Mouse (Mus musculus): Measurements from ENCODE around the gene Trmt2b. TPM values are rescaled to one million over a fixed set of nuclear protein-coding genes. Genes with fewer than 3 reads are reported as not detected.

The Trmt2b gene
- 12.0 and 12.3 TPM in 2 replicates for polyA plus RNA-seq (2015; fragmentation: Nextera tagmentation; extraction: Ambion mirVana)

DNA sequence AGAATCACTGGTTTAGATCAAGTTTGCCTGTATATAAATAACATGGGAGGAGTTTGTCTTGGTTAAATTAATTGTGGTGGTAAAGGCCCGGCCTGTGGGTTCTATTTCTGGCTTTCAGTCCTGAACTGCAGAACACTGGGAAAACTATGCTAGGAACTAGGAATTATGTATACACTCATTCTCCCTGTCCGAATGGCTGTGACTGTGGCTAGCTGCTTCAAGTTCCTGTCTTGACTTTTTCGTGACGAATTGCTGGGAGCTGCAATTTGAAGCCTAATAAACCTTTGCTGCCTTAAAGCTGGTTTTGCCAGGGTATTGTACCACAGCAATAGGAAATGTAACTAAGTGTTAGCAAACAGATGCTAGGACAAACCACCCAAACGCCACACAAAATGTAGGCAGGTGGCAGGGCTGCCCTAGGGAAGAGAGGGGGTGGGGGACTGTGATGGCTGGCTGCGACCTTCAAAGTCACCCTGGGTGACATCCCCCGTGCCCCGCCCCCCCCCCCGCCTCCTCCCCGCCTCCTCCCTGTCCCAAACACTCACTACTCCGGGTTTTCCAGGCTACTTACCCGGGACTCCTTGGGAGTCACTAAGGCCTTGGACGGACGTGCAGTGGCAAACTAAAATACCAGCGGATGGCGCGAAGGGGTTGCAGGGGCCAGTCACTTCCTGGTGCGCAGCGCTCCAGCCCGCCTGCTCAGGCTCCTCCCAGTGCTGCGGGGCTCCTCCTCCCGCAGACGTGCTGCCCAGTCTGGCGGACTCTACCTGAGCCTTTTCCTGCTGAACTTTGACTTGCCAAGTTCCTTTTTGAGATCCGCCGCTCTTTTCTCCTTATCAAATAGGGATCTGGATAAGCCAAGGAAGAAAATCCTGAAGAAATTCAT, at the start of gene Trmt2b:
TSS of gene Trmt2b (minus strand) at position 710 of the 886 bp plus-strand sequence.

DNA sequence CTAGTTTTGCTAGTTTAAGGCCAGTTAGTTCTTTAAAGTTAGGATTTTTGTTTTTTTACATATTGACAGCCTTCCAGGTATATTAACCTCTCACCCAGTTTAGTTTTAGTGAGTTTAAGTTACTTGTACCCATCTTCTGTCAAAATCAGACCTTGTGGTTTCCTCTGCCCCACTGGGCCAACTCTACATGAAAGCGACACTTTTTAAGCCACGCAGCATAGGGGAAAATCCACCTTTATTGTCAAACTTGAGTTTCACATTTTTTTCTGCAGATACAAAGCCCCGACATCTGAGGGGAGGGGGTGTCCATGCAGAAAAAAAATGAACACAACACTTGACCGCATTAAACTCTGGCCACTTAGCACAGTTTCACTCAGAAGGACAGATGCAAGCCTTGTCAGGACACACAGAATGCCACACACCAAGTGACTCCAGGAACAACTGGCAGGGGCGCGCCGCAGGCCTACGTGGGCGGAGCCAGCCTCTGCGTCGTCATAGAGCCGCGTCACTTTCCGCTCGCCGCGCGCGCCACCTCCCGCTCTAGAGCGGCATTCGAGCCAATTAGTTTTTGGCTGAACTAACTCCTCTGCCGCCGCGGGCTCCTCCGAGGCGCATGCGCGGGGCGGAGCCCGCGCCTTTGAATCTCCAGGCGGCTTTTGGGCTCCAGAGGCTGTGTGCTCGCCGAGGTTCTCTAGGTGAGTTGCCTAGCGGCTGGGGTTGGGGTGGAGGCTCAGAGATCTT, 30.9 kb upstream of the Trmt2b start, which contains the start of gene Cenpi:
TSS of gene Cenpi (plus strand) at position 551 of the 741 bp plus-strand sequence.

DNA sequence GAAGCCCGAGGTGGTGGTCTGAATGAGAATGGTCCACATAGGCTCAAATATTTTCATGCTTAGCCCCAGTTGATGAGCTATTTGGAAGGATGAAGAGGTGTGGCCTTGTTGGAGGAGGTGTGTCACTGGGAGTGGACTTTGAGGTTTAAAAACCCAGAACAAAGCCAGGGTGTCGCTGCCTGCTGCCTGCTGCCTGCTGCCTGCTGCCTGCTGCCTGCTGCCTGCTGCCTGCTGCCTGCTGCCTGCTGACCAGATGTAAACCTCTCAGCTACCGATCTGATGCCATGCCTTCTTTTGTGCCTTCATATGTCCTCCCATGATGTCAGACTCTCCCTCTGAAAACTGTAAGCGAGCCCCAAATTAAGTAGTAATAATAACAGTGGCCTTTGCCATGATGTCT, 54.9 kb downstream of the Trmt2b start, which contains the start of gene Nox1:
TSS of gene Nox1 (minus strand) at position 101 of the 400 bp plus-strand sequence.

DNA sequence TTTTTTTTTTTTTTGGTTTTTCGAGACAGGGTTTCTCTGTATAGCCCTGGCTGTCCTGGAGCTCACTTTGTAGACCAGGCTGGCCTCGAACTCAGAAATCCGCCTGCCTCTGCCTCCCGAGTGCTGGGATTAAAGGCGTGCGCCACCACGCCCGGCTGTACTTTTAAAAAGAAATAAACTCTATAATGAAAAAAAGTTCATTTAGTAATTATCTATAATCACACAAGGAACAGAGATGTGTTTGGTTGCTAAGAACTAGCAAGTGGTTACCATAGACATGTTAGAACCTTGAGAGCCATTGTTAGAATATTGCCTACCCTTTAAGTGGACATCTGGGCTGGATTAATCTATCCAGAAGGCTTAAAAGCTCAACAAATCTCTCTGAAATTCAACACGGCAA, 89.6 kb downstream of the Trmt2b start, which contains the start of gene Arl13a:
TSS of gene Arl13a (plus strand) at position 301 of the 400 bp plus-strand sequence.

Other genes with a start within 250 kb of the Trmt2b start
- gene Cstf2, start 217.8 kb downstream of the Trmt2b start, polyA plus RNA-seq (2015; fragmentation: Nextera tagmentation; extraction: Ambion mirVana), result 12.5 and 12.6 TPM in 2 replicates
- gene Xkrx, start 114.9 kb downstream of the Trmt2b start, polyA plus RNA-seq (2015; fragmentation: Nextera tagmentation; extraction: Ambion mirVana), result 0.29 and 1.1 TPM in 2 replicates
- gene Arl13a, start 89.5 kb downstream of the Trmt2b start, polyA plus RNA-seq (2015; fragmentation: Nextera tagmentation; extraction: Ambion mirVana), result not detected in 2 replicates
- gene Nox1, start 55.0 kb downstream of the Trmt2b start, polyA plus RNA-seq (2015; fragmentation: Nextera tagmentation; extraction: Ambion mirVana), result 0.19 TPM in 1 of 2 replicates, not detected in the other
- gene Tmem35a, start 18.2 kb upstream of the Trmt2b start, polyA plus RNA-seq (2015; fragmentation: Nextera tagmentation; extraction: Ambion mirVana), result 2.4 and 2.7 TPM in 2 replicates
- 5.8 and 6.5 TPM in 2 replicates for gene Cenpi, start 31.1 kb upstream of the Trmt2b start, polyA plus RNA-seq (2015; fragmentation: Nextera tagmentation; extraction: Ambion mirVana)
- 2.3 and 2.8 TPM in 2 replicates for gene Drp2, start 127.6 kb upstream of the Trmt2b start, polyA plus RNA-seq (2015; fragmentation: Nextera tagmentation; extraction: Ambion mirVana)
- gene Taf7l, start 199.5 kb upstream of the Trmt2b start, polyA plus RNA-seq (2015; fragmentation: Nextera tagmentation; extraction: Ambion mirVana), result not detected in 2 replicates